In genomic region chr11:88118817-88119642, GRCm38 (mm10) we compare ENCODE assay signal across 8 mouse cellular contexts. TPM values are rescaled to one million over a fixed set of nuclear protein-coding genes. Genes with fewer than 3 reads are reported as not detected.
DNase-seq lines count a peak whose midpoint lies in the region; ATAC-seq and TF ChIP-seq lines count a peak whose summit lies in the region.

No protein-coding gene starts in this region.

- no peaks in the 10 kb centered on the region for H3K36me3 ChIP-seq in E14TG2a.4 (ENCODE audit: insufficient read depth, low read length)
- H3K36me3 ChIP-seq in forebrain, embryonic 16.5 days (ENCODE audit: control insufficient read depth, insufficient read depth) = no peaks in the 10 kb centered on the region
- no peaks in the 10 kb centered on the region for H3K36me3 ChIP-seq in lung, embryonic 15.5 days

- 6% methylated on average over 8 of the region's 8 CpGs for WGBS in forebrain, embryonic 16.5 days
- 11% methylated on average over 8 of the region's 8 CpGs for WGBS in lung, embryonic 15.5 days

- H3K27me3 ChIP-seq in E14TG2a.4 (ENCODE audit: insufficient read depth, low read length) = peaks cover 5% of the 10 kb centered on the region; the same call in 1 of the 2 replicates
- no peaks in the 10 kb centered on the region for H3K27me3 ChIP-seq in forebrain, embryonic 16.5 days (replicated peaks; ENCODE audit: control insufficient read depth, insufficient read depth, low read length)
- H3K27me3 ChIP-seq in lung, embryonic 15.5 days = no peaks in the 10 kb centered on the region

- intact Hi-C loops in heart, postnatal 25 days (cut with DNase I) = loop anchor here (2.0 to 5.0 kb wide), 2 partner anchors 20 to 52 kb away; partner anchors contain the start of genes Cuedc1 and Vezf1

- H3K4me1 ChIP-seq in E14TG2a.4 (replicated peaks; ENCODE audit: low read depth, low read length) = peaks cover 66% of the 10 kb centered on the region
- peaks cover 37% of the 10 kb centered on the region for H3K4me1 ChIP-seq in forebrain, embryonic 16.5 days (replicated peaks; ENCODE audit: control insufficient read depth, insufficient read depth, low read length)
- peaks cover 68% of the 10 kb centered on the region for H3K4me1 ChIP-seq in lung, embryonic 15.5 days

- H3K27ac ChIP-seq in forebrain, embryonic 16.5 days (ENCODE audit: low read length) = peak overlapping the region; percentile 91
- peak overlapping the region; percentile 95 for H3K27ac ChIP-seq in layer of hippocampus, adult 2 months
- peak overlapping the region; percentile 92 for H3K27ac ChIP-seq in lung, embryonic 15.5 days

- TF ChIP-seq CTCF in E14TG2a.4 (conservative IDR thresholded peaks at IDR 0.05; ENCODE audit: low read length) = no peak
- TF ChIP-seq CTCF in layer of hippocampus, adult 2 months (conservative IDR thresholded peaks at IDR 0.05) = no peak

- peak overlapping the region; percentile 2 for H3K9ac ChIP-seq in forebrain, embryonic 16.5 days (replicated peaks; ENCODE audit: low read depth, low read length)
- peak overlapping the region; percentile 29; the same call in 1 of the 2 replicates for H3K9ac ChIP-seq in lung, embryonic 15.5 days

- ATAC-seq in forebrain, embryonic 16.5 days = peak; percentile 89
- peak; percentile 87 for ATAC-seq in lung, embryonic 15.5 days (ENCODE audit: borderline replicate concordance, extremely low read depth, low FRiP score, low TSS enrichment)

- H3K4me2 ChIP-seq in forebrain, embryonic 16.5 days (ENCODE audit: low read length) = peak overlapping the region; percentile 20; the same call in 1 of the 2 replicates
- peak overlapping the region; percentile 33 for H3K4me2 ChIP-seq in lung, embryonic 15.5 days

- peak; percentile 90 for DNase-seq in cerebellum, adult 11-12 months
- DNase-seq in heart, postnatal 25 days (ENCODE audit: low spot score) = peak; percentile 92
- DNase-seq in layer of hippocampus, adult 2 months (ENCODE audit: low spot score in 2 of 2) = peak; percentile 56 to 77
- DNase-seq in retina, embryonic 14.5 days (ENCODE audit: low spot score) = peak; percentile 75
- no peak for DNase-seq in thymus, postnatal 4 days

- H3K9me3 ChIP-seq in E14TG2a.4 (ENCODE audit: low read length) = no peaks in the 10 kb centered on the region
- H3K9me3 ChIP-seq in forebrain, embryonic 16.5 days (ENCODE audit: control insufficient read depth, low read length) = no peaks in the 10 kb centered on the region
- H3K9me3 ChIP-seq in lung, embryonic 15.5 days = no peaks in the 10 kb centered on the region

- H3K4me3 ChIP-seq in E14TG2a.4 (replicated peaks; ENCODE audit: low read length) = peak overlapping the region; percentile 41; the same call in 1 of the 2 replicates
- no peak overlapping the region for H3K4me3 ChIP-seq in forebrain, embryonic 16.5 days (replicated peaks; ENCODE audit: low read length)
- no peak overlapping the region for H3K4me3 ChIP-seq in layer of hippocampus, adult 2 months
- no peak overlapping the region; the same call in 1 of the 2 replicates for H3K4me3 ChIP-seq in lung, embryonic 15.5 days

RNA-seq across cellular contexts. Expression of gene Cuedc1, which starts 21.2 kb away (rescaled TPM):
- 36.0 and 40.3 TPM in 2 replicates for polyA plus RNA-seq in forebrain, embryonic 16.5 days (2015; fragmentation: Nextera tagmentation; extraction: Ambion mirVana)
- 10 to 100 TPM; 50.4 to 55.1 TPM for total RNA-seq in heart, postnatal 25 days (2021)
- 10 to 100 TPM; 31.1 to 35.3 TPM for total RNA-seq in layer of hippocampus, adult 2 months (2021)
- 17.7 and 19.7 TPM in 2 replicates for polyA plus RNA-seq in lung, embryonic 15.5 days (2015; fragmentation: Nextera tagmentation; extraction: Ambion mirVana)

RNA-seq across cellular contexts. Expression of gene Vezf1, which starts 51.0 kb away (rescaled TPM):
- 59.7 and 68.1 TPM in 2 replicates for polyA plus RNA-seq in forebrain, embryonic 16.5 days (2015; fragmentation: Nextera tagmentation; extraction: Ambion mirVana)
- total RNA-seq in heart, postnatal 25 days (2021) = 10 to 100 TPM; 40.7 to 45.3 TPM
- total RNA-seq in layer of hippocampus, adult 2 months (2021) = 10 to 100 TPM; 22.0 to 22.7 TPM
- polyA plus RNA-seq in lung, embryonic 15.5 days (2015; fragmentation: Nextera tagmentation; extraction: Ambion mirVana) = 37.7 and 39.7 TPM in 2 replicates
